Mouse (Mus musculus) heart, adult 11 months (tissue): ENCODE measurements around the gene Smyd1.
"Not testable (repeated sequence)": the region's sequence is repeated elsewhere in the genome, so short reads cannot be mapped to it uniquely, and the experiment has no call there.

ENCODE experiments used
- DNase-seq: peaks from one replicate; pipeline ENCODE4 v3.0.0; 2022

Gene Smyd1

GRCm38 (mm10) chr6:71322491-71322921 is 473 bp upstream of the Smyd1 start, which contains the start of gene Cd8b1:
Gene Cd8b1, plus strand, starts transcription at chr6:71322788.
- DNase-seq, result peak; percentile 81

GRCm38 (mm10) chr6:71307486-71307885 is 14.5 kb downstream of the Smyd1 start:
- DNase-seq, result peak; percentile 31

DNA sequence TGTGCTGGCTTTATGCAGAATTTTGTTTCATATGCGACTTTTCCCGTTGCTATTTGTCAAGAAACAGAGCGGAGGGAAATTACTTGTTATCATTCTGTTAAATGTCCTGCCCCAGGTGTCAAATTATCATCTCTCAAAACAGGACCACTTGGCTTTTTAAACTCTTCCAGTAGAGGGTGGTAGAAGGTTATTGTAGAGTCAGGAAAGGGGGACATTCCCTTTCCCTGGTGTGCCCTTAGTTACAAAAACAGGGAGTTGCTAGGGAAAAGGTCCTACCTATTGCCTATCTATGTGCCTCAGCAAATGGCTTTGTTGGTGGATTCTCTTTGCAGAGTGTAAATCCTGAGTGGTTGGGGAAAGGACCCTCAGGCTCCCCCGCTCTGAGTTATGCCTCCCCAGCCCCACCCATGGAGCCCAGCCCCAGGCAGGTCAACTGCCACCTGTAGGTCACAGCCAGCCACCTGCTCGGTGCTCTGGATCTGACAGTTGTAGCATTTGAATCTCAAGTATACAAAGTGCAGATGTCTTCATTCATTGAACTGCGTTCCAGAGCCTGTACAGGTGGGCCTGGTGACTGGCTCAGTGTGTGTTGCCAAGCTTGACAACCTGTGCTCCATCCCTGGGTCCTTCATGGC is 19.8 kb downstream of the Smyd1 start:
- peak; percentile 70 for DNase-seq

DNA sequence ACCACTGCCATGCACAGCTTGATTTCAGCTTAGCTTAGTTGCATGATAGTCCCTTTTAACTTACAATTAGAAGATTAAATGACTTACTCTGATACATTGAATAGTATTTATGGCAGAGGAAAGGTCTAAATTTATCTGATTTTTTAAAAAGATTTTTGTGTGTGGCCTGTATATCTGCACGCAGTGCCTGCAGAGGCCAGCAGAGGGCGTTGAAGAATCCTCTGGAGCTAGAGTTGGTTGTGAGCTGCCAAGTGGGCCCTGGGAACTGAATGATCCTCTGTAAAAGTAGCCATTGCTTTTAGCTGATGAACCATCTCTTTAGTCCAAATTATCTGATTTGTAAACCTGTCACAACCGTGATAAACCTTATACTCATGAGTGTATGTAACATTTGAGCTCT is 23.3 kb downstream of the Smyd1 start:
- DNase-seq, result no peak

DNA sequence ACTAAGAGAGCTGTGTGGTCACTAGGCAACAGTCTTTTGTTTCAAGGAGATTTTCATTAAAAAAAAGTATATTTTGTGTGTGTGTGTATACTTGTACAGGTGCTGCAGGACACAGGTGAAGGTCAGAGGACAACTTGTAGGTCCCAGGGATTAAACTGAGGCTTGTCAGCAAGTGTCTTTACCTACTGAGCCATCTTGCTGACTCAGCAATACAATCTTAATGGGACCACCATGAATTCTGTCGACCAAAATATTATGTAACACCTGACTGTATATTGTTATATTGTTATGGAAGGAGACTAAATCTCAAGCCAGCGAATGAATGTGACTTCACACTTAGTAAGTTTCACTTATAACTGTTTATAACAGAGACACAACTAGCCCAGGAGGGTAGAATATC is 24.0 kb downstream of the Smyd1 start:
- DNase-seq, result no peak

GRCm38 (mm10) chr6:71295303-71295702 is 26.7 kb downstream of the Smyd1 start:
- DNase-seq, result no peak

DNA sequence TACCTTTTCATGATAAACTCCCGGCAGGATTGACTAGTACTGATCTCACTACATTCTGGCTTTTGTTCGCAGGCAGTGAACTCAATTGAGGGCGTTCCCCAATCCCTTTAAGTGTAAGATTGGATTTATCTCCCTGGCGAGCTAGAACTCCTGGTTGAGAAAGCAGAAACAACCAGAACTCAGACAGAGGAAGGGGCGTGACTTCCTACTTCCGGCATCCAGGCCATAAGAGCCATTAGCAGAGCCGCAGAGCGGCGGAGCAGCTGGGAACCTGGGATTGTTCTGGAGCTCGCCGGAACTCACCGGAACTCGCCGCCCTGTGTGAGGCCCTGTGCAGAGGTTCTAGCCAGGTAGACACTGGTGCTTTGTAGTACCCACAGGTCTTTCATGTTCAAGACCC is 28.5 kb downstream of the Smyd1 start:
- peak; percentile 96 for DNase-seq

- DNase-seq, result no peak
Observed at GRCm38 (mm10) chr6:71279418-71279817, 42.6 kb downstream of the Smyd1 start.

- DNase-seq, result no peak
Observed at GRCm38 (mm10) chr6:71274621-71275020, 47.4 kb downstream of the Smyd1 start.

DNA sequence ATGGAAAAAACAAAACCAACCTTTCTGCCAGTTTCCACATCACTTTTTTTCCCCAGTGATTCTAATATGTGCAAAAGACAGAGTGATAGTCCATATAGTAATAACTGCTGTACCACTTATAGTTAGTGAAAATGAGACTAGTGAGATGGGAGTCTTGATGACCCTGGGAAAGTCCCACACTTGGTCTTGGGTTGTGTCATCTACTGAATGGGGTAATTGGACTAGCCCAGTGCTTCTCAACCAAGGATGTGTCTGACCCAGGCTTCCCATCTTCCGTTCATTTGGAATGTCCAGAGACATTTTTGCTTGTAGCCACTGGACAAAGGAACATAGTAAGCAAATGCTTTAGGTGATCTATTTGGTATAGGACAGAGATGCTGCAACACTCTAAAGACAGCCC is 48.3 kb downstream of the Smyd1 start:
- DNase-seq, result no peak

DNA sequence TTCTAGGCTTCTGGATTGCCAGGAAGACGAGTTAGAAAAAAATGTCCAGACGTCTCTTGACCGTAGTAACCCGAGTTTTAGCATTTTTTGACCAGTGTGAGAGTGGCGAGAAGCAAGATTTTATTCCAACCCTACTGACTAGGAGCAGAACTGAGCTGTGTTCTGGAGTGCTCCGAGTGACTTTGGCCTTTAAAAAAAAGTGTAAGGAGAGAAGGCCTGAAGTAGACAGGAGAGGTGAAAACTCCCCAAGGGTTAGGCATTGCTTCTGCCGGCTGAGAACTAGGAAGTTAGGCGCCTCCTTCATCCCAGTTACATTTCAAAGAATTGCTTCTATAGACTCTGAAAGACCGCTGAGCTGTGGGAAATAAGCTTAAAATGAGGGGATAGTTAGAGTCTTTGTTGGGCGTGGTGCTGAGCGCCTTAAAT is 49.7 kb downstream of the Smyd1 start:
- DNase-seq, result no peak

DNA sequence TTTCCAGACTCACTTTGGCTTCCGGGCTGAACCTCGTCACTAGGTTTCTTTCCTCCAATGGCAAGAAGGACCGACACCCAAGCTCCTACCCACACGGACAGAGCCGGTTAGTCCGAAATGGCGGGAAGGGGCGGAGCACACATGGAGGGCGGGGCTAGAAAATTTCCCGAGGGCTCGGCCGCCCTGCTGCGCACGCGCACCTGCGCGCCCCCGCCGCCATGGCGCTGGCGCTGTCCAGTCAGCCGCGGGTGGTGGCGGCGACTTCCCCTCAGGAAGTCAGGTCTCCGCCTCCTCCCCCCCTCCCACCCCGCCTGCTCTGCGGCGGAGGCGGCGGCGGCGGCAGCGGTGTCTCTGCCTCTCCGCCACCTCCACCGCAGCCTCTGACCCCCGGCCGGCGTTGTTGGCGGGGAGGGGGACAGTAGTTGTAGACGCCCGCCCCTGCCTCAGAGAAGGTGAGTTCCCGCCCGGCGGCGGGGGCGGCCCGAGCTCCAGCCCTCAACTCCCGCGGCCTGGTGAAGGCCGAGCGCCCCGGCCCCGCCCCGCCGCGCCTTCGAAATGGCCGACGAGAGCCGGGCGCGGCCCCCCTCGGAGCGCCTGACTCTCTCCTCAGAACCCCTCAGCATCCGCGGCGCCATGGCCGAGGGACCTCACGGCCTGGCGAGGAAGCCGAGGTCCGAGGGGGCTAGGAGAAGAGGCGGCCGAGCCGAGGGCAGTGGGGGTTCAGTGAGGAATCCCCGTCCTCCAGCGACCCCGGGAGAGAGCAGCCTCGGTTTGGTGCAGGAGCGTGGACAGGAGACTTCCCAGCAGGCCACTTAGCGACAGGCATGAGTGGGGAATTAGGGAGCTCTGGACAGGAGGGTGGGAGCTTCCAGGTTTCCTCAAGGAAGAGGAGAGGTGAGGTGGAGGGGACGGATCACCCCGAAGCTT is 50.4 kb downstream of the Smyd1 start, which contains the start of gene Krcc1:
Krcc1 (plus strand) TSS at position 289 of the 927 bp plus-strand sequence.
- peak; percentile 100 for DNase-seq

DNA sequence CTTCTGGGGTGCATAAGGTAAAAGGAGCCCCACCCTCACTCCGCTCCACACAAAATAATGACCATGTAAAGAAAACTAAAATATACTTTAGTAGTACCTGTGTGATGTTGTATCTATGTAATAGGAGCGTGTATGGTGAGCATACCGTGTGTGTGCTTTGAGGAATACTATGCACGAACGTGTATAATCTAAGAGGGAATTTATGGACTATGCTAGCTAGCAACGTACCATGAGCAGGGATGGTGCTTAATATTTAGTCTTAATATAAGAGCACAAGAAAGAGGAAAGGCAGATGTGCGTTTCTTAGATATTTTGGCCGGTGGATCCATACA is 51.0 kb downstream of the Smyd1 start:
- DNase-seq, result no peak

- peak; percentile 97 for DNase-seq
Observed at GRCm38 (mm10) chr6:71270301-71271056, 51.6 kb downstream of the Smyd1 start.

DNA sequence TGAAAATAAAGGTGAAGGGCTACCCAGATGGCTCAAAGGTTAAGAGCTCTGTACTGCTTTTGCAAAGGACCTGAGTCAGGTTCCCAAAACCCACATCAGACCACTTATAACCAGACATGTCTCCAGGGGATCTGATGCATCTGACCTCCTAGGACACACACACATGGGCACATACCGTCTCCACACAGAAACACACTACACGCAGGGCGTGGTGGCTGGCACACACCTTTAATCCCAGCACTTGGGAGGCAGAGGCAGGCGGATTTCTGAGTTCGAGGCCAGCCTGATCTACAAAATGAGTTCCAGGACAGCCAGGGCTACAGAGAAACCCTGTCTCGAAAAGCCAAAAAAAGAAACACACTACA is 52.4 kb downstream of the Smyd1 start:
- peak; percentile 90 for DNase-seq

DNA sequence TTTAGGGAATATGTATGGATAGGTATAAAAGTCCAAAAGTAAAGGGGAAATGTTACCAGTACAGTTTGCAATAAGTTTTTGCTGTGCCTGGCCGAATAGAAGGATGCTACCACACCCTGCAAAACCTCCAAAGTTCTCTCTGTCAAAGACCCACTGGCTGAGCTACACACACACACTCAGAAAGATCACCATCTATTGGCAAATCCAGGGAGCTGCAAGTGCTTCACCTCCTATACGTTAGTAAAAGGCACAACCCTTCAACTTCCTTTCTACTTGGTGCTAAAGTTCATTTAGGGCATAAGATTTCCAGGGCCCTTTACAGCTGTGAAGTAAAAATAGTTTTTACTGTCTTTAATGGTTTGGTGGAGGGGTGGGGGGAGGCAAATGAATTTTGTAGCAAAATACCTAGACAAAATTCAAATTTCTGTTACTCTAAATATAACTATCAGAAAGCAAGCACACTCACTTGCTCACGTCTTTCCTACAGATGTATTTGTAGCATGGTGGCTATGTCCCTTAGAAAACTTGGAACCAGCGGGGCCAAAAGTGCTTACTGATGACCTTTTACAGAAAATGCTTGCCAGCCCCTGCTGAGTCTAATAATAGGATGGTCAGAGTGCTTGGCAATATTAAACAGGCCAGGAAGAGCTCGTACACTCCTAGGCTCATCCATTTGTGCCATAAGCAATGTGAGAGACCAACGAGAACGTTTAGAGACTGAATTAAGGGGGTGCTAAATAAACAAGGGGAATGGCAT is 52.9 kb downstream of the Smyd1 start:
- DNase-seq, result peak; percentile 94

GRCm38 (mm10) chr6:71267603-71268002 is 54.4 kb downstream of the Smyd1 start:
- not testable (repeated sequence) for DNase-seq

GRCm38 (mm10) chr6:71262142-71262833 is 59.7 kb downstream of the Smyd1 start:
- DNase-seq, result peak; percentile 96

GRCm38 (mm10) chr6:71261060-71261459 is 61.0 kb downstream of the Smyd1 start:
- DNase-seq, result no peak

- no peak for DNase-seq
Observed at GRCm38 (mm10) chr6:71260051-71260640, 61.9 kb downstream of the Smyd1 start.

DNA sequence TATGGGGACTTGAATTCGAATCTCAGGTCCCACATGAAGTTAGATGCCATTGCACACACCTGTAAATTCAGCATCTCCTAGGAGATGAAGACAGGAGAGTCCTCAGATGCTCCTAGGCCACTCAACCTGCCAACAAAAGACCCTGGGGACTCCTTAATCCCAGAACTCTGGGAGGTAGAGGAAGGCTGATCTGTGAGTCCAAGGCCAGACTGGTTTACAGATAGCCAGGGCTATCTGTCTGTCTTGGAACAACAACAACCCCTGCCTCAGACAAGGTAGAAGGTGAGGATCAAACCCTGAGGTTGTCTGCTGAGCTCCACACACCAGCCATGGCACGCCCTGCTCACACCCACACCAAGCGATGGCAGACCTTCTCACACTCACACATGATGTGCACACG is 62.9 kb downstream of the Smyd1 start:
- DNase-seq, result peak; percentile 78

DNA sequence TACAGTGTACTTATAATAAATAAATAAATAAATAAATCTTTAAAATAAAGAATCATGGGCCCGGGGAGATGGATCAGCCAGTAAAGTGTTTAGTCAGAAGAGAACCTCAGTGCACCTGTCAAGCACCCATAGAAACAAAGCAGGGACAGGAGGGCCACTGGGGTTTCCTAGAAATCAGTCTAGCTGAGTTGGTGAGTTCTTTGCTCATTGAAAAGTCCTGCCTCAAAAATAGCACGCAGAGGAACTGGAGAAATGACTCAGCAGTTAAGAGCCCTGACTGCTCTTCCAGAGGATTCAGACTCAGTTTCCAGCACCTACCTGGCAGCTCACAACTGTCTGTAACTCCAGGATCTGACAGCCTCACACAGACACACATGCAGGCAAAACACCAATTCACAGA is 63.5 kb downstream of the Smyd1 start:
- peak; percentile 78 for DNase-seq
